Mouse (Mus musculus): ENCODE measurements around the gene Nkiras2.

- TF ChIP-seq CTCF (IDR thresholded peaks at IDR 0.05; ENCODE audit: low read depth), result no peak
- TF ChIP-seq EP300 (IDR thresholded peaks at IDR 0.05; ENCODE audit: low read depth), result no peak
Observed at GRCm38 (mm10) chr11:100671049-100671448, 52.0 kb downstream of the Nkiras2 start.

All from liver, embryonic 14.5 days (tissue).